Mouse (Mus musculus): ENCODE measurements at regions not wholly inside any gene's neighbourhood (a gene's known extent, or its start where the extent isn't known, plus 50 kb on each side); places are given as distances from the start of the nearest gene placed in this dataset.

- in situ Hi-C loops (cut with MboI; ENCODE audit: low sequenced_read_pairs), result no loop called here
Observed at GRCm38 (mm10) chr14:25312814-25313426, 146.1 kb upstream of the Zmiz1 start.

GRCm38 (mm10) chr14:25313693-25314240 lies 145.2 kb upstream of the Zmiz1 start:
- in situ Hi-C loops (cut with MboI; ENCODE audit: low sequenced_read_pairs), result no loop called here

DNA sequence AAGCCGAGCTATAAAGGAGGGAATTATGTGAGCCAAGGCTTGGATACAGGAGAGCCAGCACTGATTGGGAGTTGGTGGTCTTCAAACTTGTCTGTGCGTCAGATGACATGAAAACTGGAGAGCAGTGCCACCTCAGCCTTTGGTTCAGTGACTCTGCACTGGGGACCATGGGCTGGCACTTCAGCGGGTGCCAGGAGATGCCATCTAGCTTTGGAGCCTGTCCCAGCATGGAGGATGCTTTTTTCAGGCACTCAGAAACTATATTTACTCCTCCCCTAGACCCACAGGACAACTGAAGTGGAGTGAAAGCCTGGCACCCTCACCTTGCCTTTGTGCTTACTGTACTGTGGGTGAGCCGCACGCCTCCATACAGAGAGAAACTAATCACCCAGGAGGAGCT lies 142.5 kb upstream of the Zmiz1 start:
- in situ Hi-C loops (cut with MboI; ENCODE audit: low sequenced_read_pairs), result no loop called here

DNA sequence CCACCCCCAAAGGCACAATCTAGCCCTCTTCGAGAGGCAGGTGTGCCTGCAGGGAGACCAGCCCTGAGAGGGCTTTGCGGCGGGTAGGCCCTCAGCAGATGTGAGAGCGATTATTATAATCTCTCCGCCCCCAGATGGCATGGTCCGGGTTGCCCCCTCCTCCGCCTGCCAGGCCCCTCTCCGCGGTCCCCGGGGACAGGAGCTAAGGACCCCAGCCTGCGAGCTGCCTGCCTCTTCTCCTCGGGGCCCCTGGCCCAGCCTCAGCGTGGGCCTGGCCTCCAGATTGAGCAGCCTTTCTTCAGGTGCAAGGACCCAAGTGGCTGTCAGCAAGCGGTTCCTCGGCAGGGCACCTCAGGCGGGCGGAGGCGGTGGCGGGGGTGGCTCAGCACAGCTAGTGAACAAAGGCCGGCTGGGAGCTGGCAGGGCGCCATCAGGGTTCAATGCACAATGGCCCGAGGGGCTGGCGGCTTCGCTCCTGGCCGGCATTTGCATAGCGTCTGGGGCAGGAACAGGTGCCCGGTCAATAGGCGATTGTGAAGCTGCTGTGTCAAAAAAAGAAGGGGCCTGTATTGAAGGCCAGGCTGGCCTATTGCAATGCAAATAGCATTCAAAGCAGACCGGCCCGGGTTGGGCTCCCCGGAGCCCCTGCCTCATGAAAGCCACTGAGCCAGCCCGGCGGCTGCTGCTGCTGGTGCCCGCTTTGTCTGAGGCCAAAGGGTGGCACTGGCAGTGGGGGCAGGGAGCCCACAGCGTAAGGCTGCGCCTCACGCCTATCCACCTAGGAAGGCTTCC lies 141.1 kb upstream of the Zmiz1 start:
- in situ Hi-C loops (cut with MboI; ENCODE audit: low sequenced_read_pairs), result no loop called here

- in situ Hi-C loops (cut with MboI; ENCODE audit: low sequenced_read_pairs), result no loop called here
Observed at GRCm38 (mm10) chr14:25318909-25319308, 140.1 kb upstream of the Zmiz1 start.

DNA sequence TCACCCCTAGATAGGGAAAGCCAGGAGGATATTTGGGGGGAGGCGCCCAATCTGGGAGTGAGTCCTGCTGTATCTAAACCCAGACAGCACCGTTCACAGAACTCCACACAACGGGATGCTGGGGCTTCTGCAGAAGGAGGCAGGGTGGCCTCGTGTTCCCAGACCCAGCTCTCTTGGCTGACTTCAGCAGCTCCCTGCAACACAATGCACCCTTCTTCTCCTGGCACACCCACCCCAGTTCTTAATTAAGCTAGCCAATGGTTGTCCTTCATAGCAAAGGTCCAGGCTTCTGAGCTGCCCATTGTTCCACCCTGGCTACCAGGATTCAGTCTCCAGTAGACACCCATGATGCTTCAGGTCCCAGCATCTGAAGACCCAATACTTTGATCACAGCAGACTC lies 138.8 kb upstream of the Zmiz1 start:
- in situ Hi-C loops (cut with MboI; ENCODE audit: low sequenced_read_pairs), result no loop called here

GRCm38 (mm10) chr14:25323542-25324484 lies 135.2 kb upstream of the Zmiz1 start:
- in situ Hi-C loops (cut with MboI; ENCODE audit: low sequenced_read_pairs), result no loop called here

DNA sequence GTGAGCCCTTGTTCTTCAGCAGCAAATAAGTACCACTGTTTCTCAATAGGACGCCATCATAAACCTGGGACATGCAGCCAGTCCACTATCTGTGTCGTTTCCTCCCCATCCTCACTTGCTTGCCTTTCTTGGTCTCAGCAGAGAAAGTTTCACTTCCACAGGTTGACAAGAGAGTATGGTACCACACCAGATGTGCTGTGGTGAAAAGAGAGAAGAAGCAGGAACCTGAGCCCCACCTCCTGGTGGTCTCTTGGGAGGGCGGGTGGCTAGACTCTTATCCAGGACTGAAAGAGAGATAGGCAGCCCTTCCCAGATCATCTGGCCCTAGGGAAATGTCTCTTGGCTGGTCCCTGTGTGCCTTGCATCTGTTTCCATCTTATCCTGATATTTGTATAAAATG lies 133.1 kb upstream of the Zmiz1 start:
- in situ Hi-C loops (cut with MboI; ENCODE audit: low sequenced_read_pairs), result no loop called here

DNA sequence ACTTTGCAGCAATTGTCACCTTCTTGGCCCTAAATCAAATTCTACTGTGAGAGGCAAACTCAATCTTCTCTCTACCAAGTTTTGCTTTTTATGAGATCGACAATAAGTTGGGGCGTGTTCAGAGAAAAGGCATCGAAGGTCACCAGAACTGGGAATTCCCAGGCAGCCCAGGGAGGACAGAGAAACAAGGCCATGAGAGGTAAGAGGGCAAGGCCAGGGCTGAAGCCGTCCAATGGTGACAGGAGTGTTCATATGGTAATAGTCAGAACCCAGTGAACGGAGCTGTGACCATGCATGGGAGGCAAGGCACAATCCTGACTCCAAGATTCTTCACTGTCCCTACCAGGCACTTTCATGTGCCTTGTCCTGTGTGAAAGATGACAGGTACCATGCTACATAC lies 130.8 kb upstream of the Zmiz1 start:
- in situ Hi-C loops (cut with MboI; ENCODE audit: low sequenced_read_pairs), result no loop called here

DNA sequence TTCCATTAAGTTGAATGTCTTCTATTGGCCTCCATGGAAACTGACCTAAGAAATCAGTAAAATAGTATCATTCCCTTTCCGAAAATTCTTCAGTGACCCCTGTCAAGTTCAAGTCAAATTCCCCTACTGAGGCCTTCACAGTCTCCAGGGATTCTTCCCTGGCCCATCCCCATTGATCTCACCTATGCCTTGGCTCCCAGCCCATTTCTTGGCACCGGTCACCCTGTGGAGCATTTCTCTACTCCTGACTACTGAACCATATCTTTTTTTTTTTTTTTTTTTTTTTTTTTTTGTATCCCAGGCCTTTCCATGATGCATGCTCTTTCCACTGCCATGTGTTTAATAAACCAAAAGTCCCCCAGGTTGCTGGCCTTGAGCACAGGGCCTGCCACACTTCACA lies 124.8 kb upstream of the Zmiz1 start:
- in situ Hi-C loops (cut with MboI; ENCODE audit: low sequenced_read_pairs), result no loop called here

- in situ Hi-C loops (cut with MboI; ENCODE audit: low sequenced_read_pairs), result no loop called here
Observed at GRCm38 (mm10) chr14:25336875-25337274, 122.1 kb upstream of the Zmiz1 start.

DNA sequence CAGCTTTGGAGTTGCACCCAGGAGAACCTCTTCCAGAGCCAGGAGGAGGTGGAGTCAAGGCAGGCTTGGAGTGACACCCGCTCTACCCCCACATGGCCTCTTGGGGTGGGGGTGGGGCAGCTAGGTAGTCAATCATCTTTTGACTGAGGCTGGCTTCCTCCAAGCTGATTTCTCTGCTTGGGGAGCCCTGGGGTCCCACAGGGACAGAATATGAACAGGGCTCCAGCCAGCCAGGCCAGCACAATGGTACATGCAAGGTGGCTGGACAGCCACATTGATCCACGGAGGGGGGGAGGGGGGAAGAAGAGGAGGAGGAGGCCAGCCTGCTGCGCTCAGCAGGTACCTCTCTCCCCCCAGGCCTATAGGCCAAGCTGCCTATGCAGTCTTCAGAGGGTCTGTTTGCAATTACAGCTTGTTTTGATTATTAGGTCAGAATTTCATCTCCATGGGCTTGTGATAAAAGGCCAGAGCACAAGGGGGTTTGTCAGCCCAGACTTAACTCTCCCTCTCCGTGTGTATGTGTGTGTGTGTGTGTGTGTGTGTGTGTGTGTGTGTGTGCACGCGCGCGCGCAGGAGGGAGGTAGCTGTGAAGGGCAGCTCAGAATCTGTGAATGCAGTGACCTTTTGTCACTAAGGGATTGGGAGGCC lies 120.5 kb upstream of the Zmiz1 start:
- in situ Hi-C loops (cut with MboI; ENCODE audit: low sequenced_read_pairs), result no loop called here

- in situ Hi-C loops (cut with MboI; ENCODE audit: low sequenced_read_pairs), result no loop called here
Observed at GRCm38 (mm10) chr14:25340845-25341244, 118.1 kb upstream of the Zmiz1 start.

DNA sequence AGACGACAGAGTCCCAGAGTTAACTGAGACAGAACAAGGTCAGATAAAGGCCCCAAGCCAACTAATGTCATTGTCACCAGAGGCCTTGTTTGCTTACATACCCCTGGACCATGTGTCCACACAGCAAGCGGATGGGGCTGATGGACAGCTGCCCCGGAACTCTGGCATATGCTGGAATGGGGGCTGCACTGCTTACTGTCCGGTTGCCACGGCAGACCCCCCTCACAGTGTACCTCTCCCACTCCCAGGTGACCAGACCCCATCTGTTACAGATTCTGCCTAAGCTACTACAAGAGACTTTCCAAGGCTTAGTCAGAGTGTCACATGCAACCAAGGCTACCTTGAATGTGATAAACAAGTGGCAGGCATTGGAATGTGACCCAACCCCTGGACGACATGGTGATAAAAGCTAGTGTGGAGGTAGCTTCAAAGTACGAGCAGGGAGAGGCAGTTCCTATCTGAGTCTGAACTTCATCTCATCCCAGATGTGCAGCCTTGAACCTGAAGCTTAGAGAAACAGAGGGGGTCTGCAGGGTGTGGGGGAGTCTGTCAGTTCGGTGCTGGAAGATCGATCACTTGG lies 117.0 kb upstream of the Zmiz1 start:
- in situ Hi-C loops (cut with MboI; ENCODE audit: low sequenced_read_pairs), result no loop called here

GRCm38 (mm10) chr14:25342865-25343565 lies 116.0 kb upstream of the Zmiz1 start:
- in situ Hi-C loops (cut with MboI; ENCODE audit: low sequenced_read_pairs), result no loop called here

- in situ Hi-C loops (cut with MboI; ENCODE audit: low sequenced_read_pairs), result no loop called here
Observed at GRCm38 (mm10) chr14:25345995-25346394, 113.0 kb upstream of the Zmiz1 start.

GRCm38 (mm10) chr14:25346813-25347610 lies 112.0 kb upstream of the Zmiz1 start:
- in situ Hi-C loops (cut with MboI; ENCODE audit: low sequenced_read_pairs), result no loop called here

- in situ Hi-C loops (cut with MboI; ENCODE audit: low sequenced_read_pairs), result no loop called here
Observed at GRCm38 (mm10) chr14:25350282-25350964, 108.6 kb upstream of the Zmiz1 start.
